Mouse (Mus musculus) bone marrow, adult 2 months (tissue): ENCODE results near the gene Rcbtb2.

ENCODE experiments used
- CTCF ChIP-seq: fragments of 200-500 bp; IDR thresholded peaks from 2 replicates; pipeline ENCODE4 v1.5.1; 2011; ENCODE audit warnings: low read length, control low read depth; ENCODE audit not compliant: control insufficient read depth, insufficient read depth
- POLR2A ChIP-seq: fragments of 200-500 bp; IDR thresholded peaks from 2 replicates; pipeline ENCODE4 v1.6.1; 2011; ENCODE audit warnings: low read depth, mild to moderate bottlenecking, control low read depth, low read length, borderline replicate concordance; ENCODE audit not compliant: control insufficient read depth

DNA sequence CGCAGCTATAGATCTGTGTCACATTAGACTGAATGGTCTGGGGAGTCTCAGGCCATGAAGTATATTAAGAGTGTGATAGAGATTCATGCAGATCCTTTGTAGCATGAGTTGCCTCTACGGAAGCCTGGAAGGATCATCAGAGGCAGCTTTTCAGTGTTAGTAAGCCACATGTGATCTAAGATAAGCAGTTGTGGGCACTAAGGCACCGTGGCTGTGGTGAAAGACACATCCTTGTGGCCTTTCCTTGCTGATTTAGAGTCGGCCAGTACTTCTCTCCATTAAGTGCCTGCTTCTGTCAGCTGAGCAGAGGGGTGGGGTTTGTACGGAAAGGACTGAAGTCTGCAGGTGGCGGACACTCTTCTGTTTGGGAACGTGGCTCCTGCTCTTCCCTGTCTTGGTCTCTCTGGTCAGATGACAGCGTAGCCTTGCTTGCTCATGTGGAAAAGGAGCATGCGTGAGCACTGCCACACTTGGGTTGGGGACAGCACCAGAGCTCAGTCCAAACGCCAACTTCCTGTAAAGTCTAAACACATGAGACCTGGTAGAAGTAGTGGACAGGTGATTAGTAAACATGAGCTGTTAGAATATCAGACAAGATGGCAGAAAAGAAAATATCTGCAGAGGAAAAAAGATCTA is 40.6 kb downstream of the Rcbtb2 start:
- TF ChIP-seq CTCF, result no peak
- TF ChIP-seq POLR2A, result no peak
